Mouse (Mus musculus) gastrocnemius, adult 8-10 months (tissue): ENCODE measurements around the gene Bahd1. TPM values are rescaled to one million over a fixed set of nuclear protein-coding genes. Genes with fewer than 3 reads are reported as not detected.
A peak's percentile ranks its signal among the peaks of the same experiment; 100 is the strongest.

ENCODE experiments used
- DNase-seq, 2 experiments: peaks; one replicate each; pipeline ENCODE4 v3.0.0; 2022; ENCODE audit warnings: low spot score in 2 of 2
- total RNA-seq, 4 experiments: library from RNA; stranded (reverse); gene quantifications; 2 replicates each; pipeline ENCODE4 v1.2.4; 2022

Gene Bahd1
- 1 to 10 TPM; 4.6 to 7.1 (median 5.2) TPM for total RNA-seq

DNA sequence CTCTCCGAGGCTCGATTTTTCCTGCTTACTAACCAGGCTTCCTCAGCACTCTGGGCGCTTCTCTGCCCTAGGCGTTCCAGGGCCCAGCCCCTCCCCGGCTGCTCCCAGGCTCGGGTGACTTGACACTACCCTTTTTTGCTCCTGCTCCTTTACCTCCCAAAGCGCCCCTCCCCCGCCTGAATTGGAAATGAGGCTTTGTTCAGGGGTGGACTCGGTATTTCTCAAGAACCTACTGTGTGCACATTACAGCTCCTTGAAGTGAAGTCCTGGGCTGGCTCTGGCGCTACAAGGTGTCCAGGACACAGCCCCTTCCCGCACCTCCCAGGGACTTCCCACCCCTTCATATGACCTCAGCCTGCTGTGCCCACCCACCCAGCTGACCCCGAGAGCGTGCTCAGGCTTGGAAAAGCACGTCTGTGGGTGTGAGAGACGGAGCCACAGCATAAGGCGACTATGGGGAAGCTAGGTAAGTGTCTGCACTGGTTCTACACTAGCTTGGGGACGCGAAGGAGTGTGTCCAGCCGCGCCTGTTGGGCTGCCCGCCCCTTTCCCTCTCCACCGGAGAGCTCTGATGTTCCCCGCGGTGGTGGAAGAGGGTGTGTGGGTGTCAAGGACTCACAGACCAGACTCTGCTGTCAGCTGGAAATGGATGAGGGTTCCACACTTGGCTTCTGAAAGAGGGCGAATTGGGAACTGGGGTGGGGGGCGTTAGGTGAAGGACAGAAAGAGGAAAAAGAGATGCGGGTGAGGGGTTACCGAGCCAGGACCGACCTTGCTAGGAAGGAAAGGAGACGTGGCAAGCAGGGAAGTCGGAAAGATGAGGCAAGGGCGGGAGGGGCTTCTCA is at the start of gene Bahd1:
Gene Bahd1, plus strand, starts transcription at position 397 of the 845 bp plus-strand sequence.
- no peak for DNase-seq

DNA sequence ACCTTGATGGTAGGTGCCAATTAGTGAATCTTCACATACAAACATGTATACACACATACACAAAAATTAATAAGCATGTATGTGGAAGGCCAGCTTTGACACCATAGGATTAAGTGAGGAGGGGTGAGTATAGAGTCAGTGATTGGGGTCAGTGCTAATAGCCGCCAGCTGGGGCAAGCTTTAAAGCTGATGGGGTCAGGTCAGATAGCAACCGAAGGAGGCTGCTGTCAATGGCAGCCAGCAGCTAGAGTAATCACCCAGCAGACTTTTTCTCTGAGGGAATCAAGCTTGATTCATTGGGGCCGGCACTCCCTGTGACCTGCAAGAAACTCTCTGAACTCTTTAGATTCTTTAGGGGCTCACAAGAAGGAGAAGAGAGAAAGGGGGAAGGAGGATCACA is 48.4 kb upstream of the Bahd1 start:
- DNase-seq, result no peak

DNA sequence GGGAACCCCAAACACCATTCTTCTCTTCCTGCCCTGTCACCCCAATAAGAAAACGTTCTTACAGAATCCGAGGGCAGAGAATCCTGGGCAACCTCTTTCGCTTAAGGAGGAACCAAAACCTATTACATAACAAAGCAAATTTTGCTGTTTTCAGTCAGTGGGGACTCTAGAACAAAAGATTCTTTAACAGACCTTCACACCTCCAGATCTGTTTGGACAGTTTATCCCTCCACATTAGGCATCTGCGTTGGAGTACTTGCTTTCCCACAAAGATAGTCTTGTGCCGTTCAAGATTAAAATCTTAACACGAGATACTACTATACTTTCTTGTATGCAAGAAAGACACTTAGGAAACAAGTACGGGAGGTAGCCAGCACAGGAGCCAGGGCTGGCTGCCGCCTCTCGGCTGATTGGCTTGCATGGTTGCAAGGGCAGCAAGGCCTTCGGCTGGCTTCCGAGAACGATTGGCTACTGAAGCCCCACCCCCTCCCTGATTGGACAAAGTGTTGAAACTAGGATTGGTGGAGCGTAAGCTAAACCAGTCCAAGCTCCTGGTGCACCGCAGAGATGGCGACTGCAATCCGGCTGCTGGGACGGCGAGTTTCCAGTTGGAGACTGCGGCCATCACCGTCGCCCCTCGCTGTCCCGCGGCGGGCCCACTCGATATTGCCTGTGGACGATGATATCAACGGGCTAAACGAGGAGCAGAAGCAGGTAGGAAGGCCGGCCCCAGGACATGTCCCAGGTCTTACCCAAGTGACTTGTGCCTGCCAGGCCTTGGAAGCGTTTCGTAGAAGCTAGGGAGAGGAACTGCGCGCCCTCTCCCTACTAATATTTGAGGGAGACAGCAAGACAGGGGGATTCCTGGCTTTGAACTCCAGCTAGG is 38.5 kb upstream of the Bahd1 start, which contains the start of gene Ivd:
Gene Ivd, plus strand, starts transcription at position 501 of the 886 bp plus-strand sequence.
- DNase-seq, result peak; percentile 87 to 89

DNA sequence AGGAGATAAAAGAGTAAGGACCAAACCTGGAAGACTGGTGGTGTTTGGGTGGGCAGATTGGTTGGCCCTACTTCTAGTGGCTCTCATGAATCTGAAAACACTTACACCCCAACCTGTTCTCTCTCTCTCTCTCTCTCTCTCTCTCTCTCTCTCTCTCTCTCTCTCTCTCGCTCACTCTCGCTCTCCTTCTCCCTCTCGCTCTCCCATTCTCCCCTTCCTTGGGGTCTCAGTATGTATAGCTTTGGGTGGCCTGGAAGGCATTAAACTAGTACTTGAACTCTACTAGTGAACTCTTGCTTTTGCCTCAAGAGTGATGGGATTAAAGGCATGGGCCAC is 37.9 kb upstream of the Bahd1 start:
- DNase-seq, result no peak

GRCm38 (mm10) chr2:118870601-118871000 is 29.6 kb upstream of the Bahd1 start:
- DNase-seq, result no peak

DNA sequence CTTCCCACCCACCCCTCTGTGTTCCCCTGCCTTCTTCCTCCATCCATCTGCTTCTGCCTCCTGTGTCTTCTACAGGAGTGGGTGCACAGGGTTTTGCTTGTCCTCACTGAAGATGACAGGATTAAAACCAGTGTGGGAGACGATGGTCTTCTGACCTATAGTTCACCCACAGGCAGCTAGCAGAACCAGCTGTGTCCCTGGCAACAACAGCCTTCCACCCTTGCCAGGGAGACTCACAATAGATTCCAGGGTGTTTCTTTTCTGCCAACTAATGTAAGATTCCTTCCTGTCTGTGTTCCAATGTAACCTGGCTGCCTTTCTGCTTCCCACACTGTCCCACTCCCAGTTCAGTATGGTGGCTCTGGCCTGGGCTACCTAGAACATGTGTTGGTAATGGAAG is 29.1 kb upstream of the Bahd1 start:
- DNase-seq, result no peak

DNA sequence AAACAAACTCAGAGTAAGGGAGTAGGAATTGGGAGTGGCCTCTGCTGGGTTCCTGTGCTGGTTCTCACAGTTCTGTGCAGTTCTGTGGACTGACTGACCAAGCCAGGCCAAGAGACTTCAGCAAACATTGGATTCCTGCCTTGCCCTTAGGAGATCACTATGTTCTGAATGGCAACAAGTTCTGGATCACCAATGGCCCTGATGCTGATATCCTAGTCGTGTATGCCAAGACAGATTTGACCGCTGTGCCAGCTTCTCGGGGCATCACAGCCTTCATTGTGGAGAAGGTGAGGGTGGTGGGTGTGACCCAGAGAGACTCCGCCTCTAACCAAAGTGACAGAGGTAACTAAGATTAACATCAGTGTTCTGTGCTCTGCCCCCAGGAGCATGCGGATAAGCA is 27.2 kb upstream of the Bahd1 start:
- no peak for DNase-seq

DNA sequence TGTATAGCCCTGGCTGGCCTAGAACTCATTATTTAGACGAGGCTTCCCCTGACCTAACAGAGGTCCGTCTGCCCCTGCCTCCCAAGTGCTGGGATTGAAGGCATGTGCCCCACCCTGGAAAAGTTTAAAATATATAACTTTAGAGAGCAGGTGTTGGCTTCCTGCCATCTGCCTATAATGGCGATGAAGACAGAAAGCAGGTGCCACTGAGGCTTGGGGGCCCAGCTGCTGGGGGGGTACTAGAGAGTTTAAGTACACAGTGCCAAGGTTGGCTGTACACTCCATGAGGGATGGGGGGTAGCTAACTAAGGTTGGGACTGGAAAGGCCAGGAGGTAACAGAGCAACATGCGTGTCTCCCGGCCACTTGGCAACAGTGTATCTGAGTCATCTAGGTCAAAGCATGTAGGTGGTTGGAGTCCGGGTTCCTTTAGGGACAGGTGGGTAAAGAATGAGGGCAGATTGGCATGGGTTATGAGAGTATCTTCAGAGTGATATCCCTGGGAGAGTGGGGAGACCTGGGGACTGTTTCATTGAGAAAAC is 26.2 kb upstream of the Bahd1 start:
- DNase-seq, result no peak

- no peak for DNase-seq
Observed at GRCm38 (mm10) chr2:118875316-118875715, 24.9 kb upstream of the Bahd1 start.

GRCm38 (mm10) chr2:118876453-118876852 is 23.7 kb upstream of the Bahd1 start:
- DNase-seq, result no peak

- DNase-seq, result no peak
Observed at GRCm38 (mm10) chr2:118881019-118881418, 19.2 kb upstream of the Bahd1 start.

DNA sequence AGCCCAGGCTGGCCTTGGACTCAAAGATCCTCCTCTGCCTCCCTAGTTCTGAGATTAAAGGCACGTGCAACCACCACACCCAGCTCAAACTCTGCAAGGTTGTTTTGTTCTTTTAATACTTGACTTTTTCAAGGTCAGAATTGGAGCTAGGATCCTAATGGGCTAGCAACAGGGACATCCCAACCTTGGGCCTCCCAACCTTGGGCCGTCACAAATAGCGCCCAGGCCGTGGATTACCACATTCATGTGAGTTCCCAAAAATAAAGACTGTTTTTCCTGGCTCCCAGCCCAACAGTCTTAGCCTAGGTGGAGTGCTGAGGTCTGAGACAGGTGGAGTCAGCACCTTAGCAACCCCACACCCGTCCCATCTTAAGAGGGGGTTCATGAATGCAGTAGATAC is 18.2 kb upstream of the Bahd1 start:
- DNase-seq, result no peak

DNA sequence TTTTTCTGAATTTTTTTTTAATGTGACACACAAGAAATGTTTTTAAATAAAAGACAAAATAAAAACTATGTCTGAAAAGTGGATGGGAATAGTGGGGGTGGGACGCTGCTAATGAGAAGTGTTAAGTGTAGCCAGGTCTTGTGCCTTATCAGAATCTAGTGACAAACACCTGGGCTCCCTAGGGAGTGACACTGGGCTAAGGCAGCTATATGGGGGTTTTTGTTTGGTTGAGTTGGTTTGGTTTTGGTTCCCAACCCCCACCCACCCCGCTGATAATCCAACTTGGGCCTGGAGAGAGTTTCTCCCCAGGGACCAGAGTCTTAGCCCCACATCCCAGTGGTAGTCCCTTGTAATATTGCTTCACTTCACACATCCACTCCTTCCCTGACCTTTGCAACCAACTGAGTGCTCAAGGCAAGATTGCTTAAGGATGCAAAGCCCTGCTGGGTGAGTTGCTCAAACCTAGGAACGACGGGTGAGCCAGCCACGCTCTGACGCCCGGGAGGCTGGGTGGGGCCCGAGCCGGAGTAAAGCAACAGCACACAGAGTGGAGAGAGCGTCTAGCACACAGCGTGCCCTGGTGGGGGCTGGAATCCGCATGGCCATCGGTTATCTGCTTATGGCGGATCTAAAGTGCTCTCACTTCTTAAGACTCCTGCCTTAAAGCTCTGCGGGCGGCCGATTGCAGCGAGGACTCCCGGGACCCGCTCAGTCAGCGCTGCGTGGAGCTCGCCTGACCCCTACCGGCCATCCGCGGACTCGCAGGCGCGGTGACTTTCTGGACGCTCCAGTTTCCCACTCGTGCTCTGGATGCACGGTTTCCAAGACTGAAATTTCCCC is 17.1 kb upstream of the Bahd1 start:
- peak; percentile 71 to 73 for DNase-seq

DNA sequence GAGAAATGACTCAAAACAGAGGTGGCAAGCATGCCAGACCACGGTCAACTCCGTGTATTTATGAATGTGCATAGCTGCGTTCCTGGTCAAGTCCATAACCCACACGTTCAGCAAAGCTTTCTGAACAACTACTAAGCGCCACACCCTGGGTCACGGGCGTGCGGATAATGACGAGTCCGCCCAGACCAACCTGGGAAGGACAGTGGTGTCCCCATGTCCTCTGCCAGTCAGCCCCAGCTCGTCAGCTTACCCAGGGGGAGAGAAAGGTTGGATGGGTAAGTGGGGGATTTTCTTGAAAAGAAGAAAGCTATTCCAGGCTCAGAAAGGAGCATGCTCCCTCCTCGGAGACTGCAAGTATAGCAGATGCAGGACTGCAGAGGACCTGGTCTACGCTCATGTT is 12.7 kb upstream of the Bahd1 start:
- DNase-seq, result no peak

DNA sequence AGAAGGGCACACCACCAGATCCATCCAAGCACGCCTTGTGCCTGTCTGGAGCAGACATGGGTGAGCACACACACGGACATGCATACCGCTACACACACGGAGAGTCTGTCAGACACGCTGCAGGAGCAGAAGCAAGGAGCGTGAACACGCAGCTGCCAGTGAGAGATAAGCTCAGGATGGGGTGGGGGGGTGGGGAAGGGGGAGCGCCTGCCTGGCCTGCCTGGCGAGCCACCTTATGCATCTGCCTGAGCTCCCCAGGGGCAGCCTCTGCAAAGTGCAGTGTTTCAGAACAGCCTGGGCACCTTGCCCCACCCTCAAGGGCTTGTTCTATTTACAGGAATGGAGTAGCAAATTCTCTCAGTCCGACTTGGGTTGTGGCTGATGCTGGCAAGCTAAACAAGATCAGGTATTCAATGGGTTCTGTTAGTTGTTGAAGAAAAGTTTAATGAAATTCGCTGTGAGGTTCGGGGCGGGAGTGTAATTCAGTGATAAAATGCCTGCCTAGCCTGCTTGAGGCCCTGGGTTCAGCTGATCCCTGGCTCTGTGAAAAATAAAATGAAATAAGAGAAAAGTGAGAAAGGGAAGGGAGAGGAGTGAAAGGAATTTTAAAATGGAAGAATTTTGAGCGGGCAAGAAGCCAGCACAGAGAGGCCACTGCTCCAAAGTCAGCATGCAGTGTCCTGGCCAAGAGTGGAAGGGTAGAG is 12.2 kb upstream of the Bahd1 start:
- peak in 1 of 2 experiments; percentile 52 for DNase-seq

DNA sequence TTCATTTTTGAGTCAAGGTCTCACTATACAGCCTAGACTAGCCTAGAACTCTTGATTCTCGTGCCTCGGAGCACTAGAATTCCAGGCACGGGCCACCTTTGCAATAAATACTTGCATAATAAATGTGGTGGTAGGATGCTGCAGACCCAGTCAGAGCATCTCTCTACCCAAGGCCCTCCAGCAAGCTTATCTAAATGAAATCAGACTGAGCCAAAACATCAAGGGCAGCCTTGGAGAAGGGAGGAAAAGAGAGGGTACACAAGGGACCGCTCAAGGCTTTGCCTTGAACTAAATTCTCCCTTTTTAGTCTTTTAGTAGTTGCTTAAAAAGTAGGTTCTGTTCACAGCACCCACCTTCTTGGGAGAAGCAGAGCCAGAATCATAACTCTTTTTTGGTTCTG is 9.0 kb upstream of the Bahd1 start:
- no peak for DNase-seq

DNA sequence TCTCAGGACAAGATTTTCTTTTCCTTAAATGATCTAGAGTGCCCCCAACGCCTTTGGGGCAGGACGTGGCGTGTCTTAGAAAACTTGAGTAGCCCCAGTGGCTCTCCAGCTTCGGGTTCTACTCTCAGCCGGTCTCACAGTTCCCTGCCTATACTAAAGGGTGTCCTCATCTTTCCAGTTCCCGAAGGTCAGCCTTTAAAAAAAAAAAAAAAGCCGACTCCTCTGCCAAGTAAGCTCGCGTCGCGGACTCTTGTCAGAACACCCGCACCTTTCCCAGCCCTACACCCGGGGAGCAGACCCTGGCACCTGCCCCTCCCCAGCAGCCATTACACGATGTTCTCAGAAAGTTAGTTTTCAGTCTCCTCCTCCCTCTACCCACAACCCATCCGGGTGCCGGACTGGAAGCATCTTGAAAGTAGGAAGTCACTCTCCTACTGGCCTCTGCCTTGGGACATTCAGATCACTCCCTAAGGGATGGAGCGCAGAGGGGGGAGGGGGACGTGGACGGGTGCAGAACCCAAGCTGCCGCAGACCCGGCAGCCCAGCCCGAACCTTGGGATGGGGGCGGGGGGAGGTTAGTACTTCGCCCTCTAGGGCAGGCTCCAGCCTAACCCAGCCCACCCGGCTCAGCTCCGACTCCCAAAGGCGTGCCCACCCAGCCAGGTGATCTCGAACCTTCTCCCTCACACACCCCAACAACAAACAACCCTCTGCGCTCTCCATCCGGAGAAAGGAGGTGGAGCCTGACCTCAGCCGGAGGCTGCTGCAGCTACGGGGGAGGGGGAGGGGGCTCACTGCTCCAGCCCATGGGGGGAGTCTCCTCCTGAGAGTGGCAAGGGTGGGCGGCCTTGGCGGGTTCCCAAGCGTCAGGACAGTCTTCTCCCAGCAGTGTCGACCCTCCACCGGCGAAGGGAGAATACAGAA is 3.9 kb upstream of the Bahd1 start:
- no peak for DNase-seq

- DNase-seq, result no peak
Observed at GRCm38 (mm10) chr2:118896914-118897291, 3.3 kb upstream of the Bahd1 start.

DNA sequence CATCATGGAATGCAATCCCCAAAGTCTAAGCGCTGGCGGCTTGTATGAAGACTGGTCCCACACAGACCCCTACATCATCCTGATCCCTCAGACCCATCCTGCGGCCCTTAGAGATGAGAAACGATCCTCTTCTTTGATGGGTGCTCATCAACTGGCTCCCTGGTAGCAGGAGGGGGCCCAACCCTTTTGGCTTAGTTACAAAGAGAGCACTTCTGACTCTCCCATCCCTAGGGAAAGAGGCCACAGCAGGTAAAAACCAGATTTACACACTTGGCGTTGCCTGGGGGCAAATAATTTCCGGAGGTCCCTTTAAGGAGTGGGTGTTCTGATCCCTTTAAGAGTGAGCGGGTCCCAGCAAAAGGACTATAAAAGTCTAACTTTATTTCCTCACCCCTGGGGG is 2.8 kb upstream of the Bahd1 start:
- no peak for DNase-seq

- no peak for DNase-seq
Observed at GRCm38 (mm10) chr2:118897808-118898207, 2.4 kb upstream of the Bahd1 start.
